In the genomic region with DNA sequence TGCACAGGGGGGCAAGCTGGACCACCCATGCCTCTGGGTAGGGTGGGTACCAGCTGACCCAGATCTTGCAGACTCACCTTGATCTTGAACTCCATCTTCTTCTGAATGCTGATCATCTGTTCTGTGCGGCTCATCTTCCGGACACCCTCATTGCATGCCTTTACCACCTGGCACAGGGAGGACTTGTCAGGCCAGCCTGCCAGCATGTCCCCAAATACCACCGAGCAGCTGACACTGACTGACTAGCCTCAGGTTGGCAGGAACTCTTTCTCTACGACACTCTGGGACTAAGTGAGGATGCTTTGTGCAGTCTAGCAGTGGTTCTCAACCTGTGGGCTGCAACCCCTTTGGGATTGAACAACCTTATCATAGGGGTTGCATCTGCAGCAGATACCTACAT, we compare ENCODE assay signal across 29 mouse cellular contexts. TPM values are rescaled to one million over a fixed set of nuclear protein-coding genes. Genes with fewer than 3 reads are reported as not detected.
DNase-seq lines count a peak whose midpoint lies in the region; TF ChIP-seq lines count a peak whose summit lies in the region.
"Had no signal": no experiment of that assay in that cellular context is flagged by ENCODE, and none has a peak within 500 bp of the region (broad histone marks: within the 10 kb centered on the region; RNA-seq: fewer than 3 reads in every experiment).

No protein-coding gene starts in this region.

- H3K4me3 ChIP-seq in cerebellum, adult 2 months (replicated peaks; ENCODE audit: insufficient read depth, low read depth, low read length), result no peak overlapping the region
- no peak overlapping the region for H3K4me3 ChIP-seq in gastrocnemius, adult 2 months
- H3K4me3 ChIP-seq: embryonic facial prominence, embryonic 15.5 days; erythroblast, embryonic 14.5 days; forebrain, embryonic 10.5 days; heart, embryonic 15.5 days; hindbrain, embryonic 13.5 days had no signal

- no peak overlapping the region for H3K27ac ChIP-seq in cerebellum, adult 2 months (ENCODE audit: insufficient read depth, low read length)
- H3K27ac ChIP-seq in gastrocnemius, adult 2 months, result no peak overlapping the region
- H3K27ac ChIP-seq: embryonic facial prominence, embryonic 15.5 days; forebrain, embryonic 10.5 days; heart, embryonic 15.5 days; hindbrain, embryonic 13.5 days; hindbrain, postnatal 0 days had no signal

- no peak for TF ChIP-seq CTCF in cerebellum, adult 2 months (IDR thresholded peaks at IDR 0.05; ENCODE audit: borderline replicate concordance, insufficient read depth, low read depth, low read length)
- TF ChIP-seq CTCF in gastrocnemius, adult 2 months (IDR thresholded peaks at IDR 0.05), result no peak

- H3K4me1 ChIP-seq in cerebellum, adult 2 months (ENCODE audit: control insufficient read depth, insufficient read depth, low read length), result peaks cover 21% of the 10 kb centered on the region
- H3K4me1 ChIP-seq: embryonic facial prominence, embryonic 15.5 days; forebrain, embryonic 10.5 days; heart, embryonic 15.5 days had no signal

- intact Hi-C loops in gastrocnemius, adult 2 months (cut with DNase I), result no loop called here

- no peaks in the 10 kb centered on the region for H3K27me3 ChIP-seq in cerebellum, adult 2 months (ENCODE audit: control insufficient read depth, insufficient read depth, low read length)
- H3K27me3 ChIP-seq: embryonic facial prominence, embryonic 15.5 days; Patski had no signal

- WGBS in cerebellum, adult 2 months, result 17% methylated on average over 4 of the region's 4 CpGs

- TF ChIP-seq POLR2A in cerebellum, adult 2 months (IDR thresholded peaks at IDR 0.05; ENCODE audit: borderline replicate concordance, insufficient read depth, low read length), result no peak

- DNase-seq in cerebellum, adult 2 months, result peak; percentile 62 to 82
- no peak for DNase-seq in cerebellum, adult 8-10 months
- peak; percentile 61 for DNase-seq in gastrocnemius, adult 2 months
- no peak for DNase-seq in gastrocnemius, postnatal 10 days
- peak; percentile 75 to 76 for DNase-seq in cerebellum, postnatal 25 days
- no peak for DNase-seq in adrenal gland, postnatal 10 days
- DNase-seq: adrenal gland, postnatal 25 days; embryo, embryonic 11 days; gastrocnemius, postnatal 36 days; heart, adult 18-20 months; heart, postnatal 14 days; kidney, adult 11 months; kidney, adult 9 months had no signal

RNA-seq across cellular contexts. Expression of gene Snorc, which starts 12.5 kb away (rescaled TPM):
- 0.59 TPM in 1 of 2 replicates, not detected in the other for polyA plus RNA-seq in cerebellum, adult 2 months (2012; rRNA removed)
- not detected for total RNA-seq in gastrocnemius, adult 2 months (2021)
- total RNA-seq in gastrocnemius, postnatal 10 days (2021), result not detected
- under 1 TPM in 1 of 2 experiments, not detected in 1; 0.81 TPM for total RNA-seq in adrenal gland, postnatal 10 days (2021)
- total RNA-seq: adrenal gland, adult 18-20 months; adrenal gland, postnatal 25 days; CH12.LX; common myeloid progenitor, adult 5-6 weeks; gastrocnemius, postnatal 36 days; heart, adult 18-20 months; heart, postnatal 14 days; hematopoietic stem cell, adult 5-6 weeks; hindbrain, postnatal 0 days had no signal
- polyA plus RNA-seq: activated CD4-positive, CD25-positive, alpha-beta regulatory T cell, adult 4 months; embryonic facial prominence, embryonic 11.5 days; erythroblast, embryonic 14.5 days; forebrain, embryonic 10.5 days; forebrain, embryonic 14.5 days; heart, embryonic 11.5 days; heart, embryonic 15.5 days; intestine, embryonic 14.5 days; Patski had no signal

RNA-seq across cellular contexts. Expression of gene Neu2, which starts 27.1 kb away (rescaled TPM):
- polyA plus RNA-seq in cerebellum, adult 2 months (2012; rRNA removed), result 3.7 and 5.2 TPM in 2 replicates
- total RNA-seq in gastrocnemius, adult 2 months (2021), result 10 to 100 TPM in 1 of 2 experiments, 1 to 10 TPM in 1; 8.9 to 11.7 TPM
- total RNA-seq in gastrocnemius, postnatal 10 days (2021), result 10 to 100 TPM; 14.1 to 15.6 TPM
- under 1 TPM; 0.72 to 0.79 TPM for total RNA-seq in adrenal gland, postnatal 10 days (2021)
- total RNA-seq: adrenal gland, adult 18-20 months; adrenal gland, postnatal 25 days; CH12.LX; common myeloid progenitor, adult 5-6 weeks; heart, adult 18-20 months; heart, postnatal 14 days; hematopoietic stem cell, adult 5-6 weeks had no signal
- polyA plus RNA-seq: activated CD4-positive, CD25-positive, alpha-beta regulatory T cell, adult 4 months; embryonic facial prominence, embryonic 11.5 days; erythroblast, embryonic 14.5 days; forebrain, embryonic 10.5 days; heart, embryonic 11.5 days had no signal

Comparison
In these comparisons a context has a peak if more than half of its experiments do, and no peak if none do; other contexts are left out.
1. DNase-seq: peak in cerebellum, adult 2 months (2 of 2), gastrocnemius, adult 2 months (single experiment) and cerebellum, postnatal 25 days (2 of 2); none in cerebellum, adult 8-10 months (single experiment), gastrocnemius, postnatal 10 days (single experiment) and adrenal gland, postnatal 10 days (single experiment).
2. RNA of gene Neu2, which starts 27.1 kb away (total RNA-seq): 14.1 to 15.6 TPM in gastrocnemius, postnatal 10 days and 8.9 to 11.7 TPM in gastrocnemius, adult 2 months; 0.72 to 0.79 TPM in adrenal gland, postnatal 10 days; every median in the first group is over 4 times any median in the second.